Mouse (Mus musculus): ENCODE data around the gene Rhox12. TPM values are rescaled to one million over a fixed set of nuclear protein-coding genes. Genes with fewer than 3 reads are reported as not detected.

The Rhox12 gene
- not detected in 2 replicates for polyA plus RNA-seq (2015; fragmentation: Nextera tagmentation; extraction: Ambion mirVana)

DNA sequence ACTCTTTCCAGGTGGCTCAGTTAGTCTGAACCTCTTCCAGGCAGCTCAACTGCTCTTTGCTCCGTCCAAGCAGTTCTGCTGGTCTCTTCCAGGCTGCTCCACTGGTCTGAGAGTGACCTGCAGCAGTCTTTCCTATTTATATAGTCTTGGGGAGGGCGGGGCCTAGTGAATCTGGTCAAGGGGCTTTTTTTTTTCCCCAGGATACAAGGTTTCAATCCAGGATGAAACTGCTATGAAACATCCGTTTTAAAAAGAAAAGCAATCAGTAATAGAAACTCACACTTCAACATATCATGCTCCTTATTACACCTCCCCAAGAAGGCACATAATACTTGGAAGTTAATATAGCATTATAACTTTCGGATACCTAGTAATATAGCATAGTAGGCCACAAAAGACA, at the start of gene Rhox12:
Gene Rhox12, minus strand, starts transcription at position 101 of the 400 bp plus-strand sequence.
- no peak for ATAC-seq
- Histone ChIP-seq H3K36me3 (ENCODE audit: control insufficient read depth, insufficient read depth, low read length) (no peaks in the 10 kb centered on the region), H3K27me3 (replicated peaks; ENCODE audit: control insufficient read depth, insufficient read depth, low read length) (no peaks in the 10 kb centered on the region), H3K4me1 (ENCODE audit: control insufficient read depth, insufficient read depth, low read depth, low read length) (no peaks in the 10 kb centered on the region), H3K9ac (ENCODE audit: low read depth, low read length) (no peak within 1 kb of the TSS), H3K9me3 (ENCODE audit: control insufficient read depth, low read length) (no peaks in the 10 kb centered on the region), H3K27ac (ENCODE audit: low read depth, low read length) (no peak within 1 kb of the TSS), H3K4me3 (ENCODE audit: low read length) (no peak within 1 kb of the TSS), H3K4me2 (ENCODE audit: low read length) (no peak within 1 kb of the TSS)
- 73% methylated on average over 4 of the region's 4 CpGs for WGBS

DNA sequence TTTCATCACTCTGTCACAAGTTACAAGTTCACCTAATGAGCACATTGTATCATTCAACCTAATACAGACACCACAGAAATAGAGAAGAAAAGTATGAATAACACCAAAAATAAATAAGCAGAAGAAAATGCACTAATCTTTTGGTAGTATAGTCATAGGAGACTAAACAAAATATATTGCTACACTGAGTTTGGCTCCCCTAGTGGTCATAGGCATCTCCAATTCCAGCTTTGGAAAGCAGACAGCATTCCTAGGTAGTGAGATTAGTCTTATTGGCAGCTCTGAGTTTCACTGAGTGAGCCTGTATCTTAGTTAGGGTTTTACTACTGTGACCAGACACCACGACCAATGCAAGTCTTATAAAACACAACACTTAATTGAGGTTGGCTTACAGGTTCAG, 48.4 kb upstream of the Rhox12 start:
- Histone ChIP-seq H3K9me3 (ENCODE audit: control insufficient read depth, low read length) (no peaks in the 10 kb centered on the region), H3K4me1 (ENCODE audit: control insufficient read depth, insufficient read depth, low read depth, low read length) (no peaks in the 10 kb centered on the region), H3K36me3 (ENCODE audit: control insufficient read depth, insufficient read depth, low read length) (no peaks in the 10 kb centered on the region), H3K4me3 (ENCODE audit: low read length) (no peak overlapping the region), H3K27me3 (replicated peaks; ENCODE audit: control insufficient read depth, insufficient read depth, low read length) (no peaks in the 10 kb centered on the region), H3K9ac (ENCODE audit: low read depth, low read length) (no peak overlapping the region), H3K4me2 (ENCODE audit: low read length) (no peak overlapping the region), H3K27ac (ENCODE audit: low read depth, low read length) (no peak overlapping the region)
- no peak for ATAC-seq
- WGBS: 68% methylated on average over 1 of the region's 1 CpGs

DNA sequence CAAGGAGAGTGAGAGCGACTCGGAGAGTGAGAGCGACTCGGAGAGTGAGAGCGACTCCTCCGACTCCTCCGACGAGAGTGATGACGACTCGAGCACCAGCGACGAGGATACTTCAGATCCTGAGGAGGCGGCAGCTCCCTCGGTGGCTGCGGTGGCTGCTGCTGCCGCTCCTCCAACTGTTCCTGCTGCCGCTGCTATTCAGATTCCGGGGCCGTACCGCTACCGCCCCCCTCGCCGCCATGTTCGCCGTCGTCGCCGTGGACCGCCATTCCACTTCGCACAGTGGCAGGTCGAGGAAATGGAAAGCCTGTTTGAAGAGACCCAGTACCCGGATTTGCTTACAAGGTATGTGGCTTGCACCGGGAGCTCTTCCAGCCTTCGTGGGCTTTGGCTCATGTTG, 10.8 kb upstream of the Rhox12 start:
- ATAC-seq: no peak
- no peak overlapping the region for H3K4me2 ChIP-seq (ENCODE audit: low read length)
- H3K36me3 ChIP-seq (ENCODE audit: control insufficient read depth, insufficient read depth, low read length): no peaks in the 10 kb centered on the region
- peaks cover 18% of the 10 kb centered on the region for H3K9me3 ChIP-seq (ENCODE audit: control insufficient read depth, low read length)
- WGBS: 89% methylated on average over 29 of the region's 34 CpGs
- H3K27me3 ChIP-seq (replicated peaks; ENCODE audit: control insufficient read depth, insufficient read depth, low read length): no peaks in the 10 kb centered on the region
- no peak overlapping the region for H3K4me3 ChIP-seq (ENCODE audit: low read length)
- no peaks in the 10 kb centered on the region for H3K4me1 ChIP-seq (ENCODE audit: control insufficient read depth, insufficient read depth, low read depth, low read length)
- H3K9ac ChIP-seq (ENCODE audit: low read depth, low read length): no peak overlapping the region
- H3K27ac ChIP-seq (ENCODE audit: low read depth, low read length): no peak overlapping the region

DNA sequence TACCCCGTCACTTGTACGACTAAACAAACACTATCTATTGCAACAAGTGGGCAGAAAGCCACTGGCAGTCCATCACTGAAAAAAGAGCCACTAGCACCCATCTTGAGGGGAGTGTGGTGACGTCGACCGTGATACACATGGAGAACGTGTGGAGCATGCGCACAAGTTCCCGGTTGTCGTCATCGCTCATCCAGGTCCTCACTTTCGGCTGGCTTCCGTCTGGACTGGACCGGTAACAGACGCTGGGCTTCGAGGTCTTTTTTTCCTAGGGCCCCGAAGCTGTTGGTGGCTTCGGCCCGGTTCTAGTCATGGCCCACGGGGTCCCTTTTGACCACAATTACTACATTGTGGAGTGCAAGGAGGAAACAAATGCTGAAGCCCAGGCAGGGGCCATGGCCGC, 10.3 kb upstream of the Rhox12 start, which contains the start of gene Rhox13:
Gene Rhox13, plus strand, starts transcription at position 238 of the 400 bp plus-strand sequence.
- Histone ChIP-seq H3K4me3 (ENCODE audit: low read length) (no peak within 1 kb of the TSS), H3K4me1 (ENCODE audit: control insufficient read depth, insufficient read depth, low read depth, low read length) (no peaks in the 10 kb centered on the region), H3K9ac (ENCODE audit: low read depth, low read length) (no peak within 1 kb of the TSS), H3K27ac (ENCODE audit: low read depth, low read length) (no peak within 1 kb of the TSS), H3K9me3 (ENCODE audit: control insufficient read depth, low read length) (peaks cover 18% of the 10 kb centered on the region), H3K27me3 (replicated peaks; ENCODE audit: control insufficient read depth, insufficient read depth, low read length) (no peaks in the 10 kb centered on the region), H3K36me3 (ENCODE audit: control insufficient read depth, insufficient read depth, low read length) (no peaks in the 10 kb centered on the region), H3K4me2 (ENCODE audit: low read length) (no peak within 1 kb of the TSS)
- no peak for ATAC-seq
- 98% methylated on average over 20 of the region's 20 CpGs for WGBS

DNA sequence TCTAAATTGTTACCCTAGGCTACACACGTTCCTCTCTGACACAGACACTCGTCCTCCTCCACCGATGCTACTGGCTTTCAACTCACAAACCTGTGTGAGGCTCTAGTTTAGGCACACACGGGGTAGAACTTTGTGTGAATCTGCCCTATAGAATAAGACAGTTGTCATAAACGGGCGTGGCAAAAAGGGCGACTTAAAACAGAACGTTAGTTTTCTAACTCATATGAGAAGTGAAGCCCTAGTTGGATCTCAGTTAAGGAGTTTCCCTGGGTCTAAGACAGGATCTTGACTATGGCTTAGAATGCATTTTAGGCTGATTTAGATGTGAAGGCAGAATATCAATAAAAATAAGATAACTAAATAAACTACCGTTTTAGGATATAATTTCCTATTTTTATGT, 25.7 kb downstream of the Rhox12 start, which contains the start of gene Rhox11:
Gene Rhox11, minus strand, starts transcription at position 101 of the 400 bp plus-strand sequence.
- Histone ChIP-seq H3K27ac (ENCODE audit: low read depth, low read length) (no peak within 1 kb of the TSS), H3K4me1 (ENCODE audit: control insufficient read depth, insufficient read depth, low read depth, low read length) (no peaks in the 10 kb centered on the region), H3K4me2 (ENCODE audit: low read length) (no peak within 1 kb of the TSS; the same call in 1 of the 2 replicates), H3K9ac (ENCODE audit: low read depth, low read length) (no peak within 1 kb of the TSS), H3K9me3 (ENCODE audit: control insufficient read depth, low read length) (no peaks in the 10 kb centered on the region), H3K27me3 (replicated peaks; ENCODE audit: control insufficient read depth, insufficient read depth, low read length) (no peaks in the 10 kb centered on the region), H3K4me3 (ENCODE audit: low read length) (no peak within 1 kb of the TSS), H3K36me3 (ENCODE audit: control insufficient read depth, insufficient read depth, low read length) (no peaks in the 10 kb centered on the region)
- ATAC-seq: no peak
- 86% methylated on average over 9 of the region's 9 CpGs for WGBS

DNA sequence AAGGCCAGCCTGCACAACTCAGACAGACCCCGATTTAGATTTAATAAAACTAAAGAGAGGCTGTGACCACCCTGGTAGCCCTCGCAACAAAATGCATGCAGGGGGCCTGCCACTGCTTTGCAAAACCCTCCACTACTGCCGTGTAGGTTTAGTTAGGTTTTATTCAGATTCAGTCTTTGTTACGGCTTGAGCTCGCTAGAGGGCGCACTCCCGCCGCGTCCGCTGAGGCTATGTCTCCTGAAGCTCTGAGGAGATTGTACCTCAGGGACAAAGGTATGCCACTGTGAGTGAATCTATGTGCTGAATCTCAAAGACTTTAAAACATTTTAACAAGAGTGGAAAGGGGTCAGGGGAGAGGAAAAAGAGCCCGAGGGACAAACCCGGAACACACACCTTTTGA, 26.5 kb downstream of the Rhox12 start:
- Histone ChIP-seq H3K4me2 (ENCODE audit: low read length) (no peak overlapping the region; the same call in 1 of the 2 replicates), H3K9me3 (ENCODE audit: control insufficient read depth, low read length) (no peaks in the 10 kb centered on the region), H3K27me3 (replicated peaks; ENCODE audit: control insufficient read depth, insufficient read depth, low read length) (no peaks in the 10 kb centered on the region), H3K4me3 (ENCODE audit: low read length) (no peak overlapping the region), H3K4me1 (ENCODE audit: control insufficient read depth, insufficient read depth, low read depth, low read length) (no peaks in the 10 kb centered on the region), H3K9ac (ENCODE audit: low read depth, low read length) (no peak overlapping the region), H3K36me3 (ENCODE audit: control insufficient read depth, insufficient read depth, low read length) (no peaks in the 10 kb centered on the region), H3K27ac (ENCODE audit: low read depth, low read length) (no peak overlapping the region)
- WGBS: 15% methylated on average over 12 of the region's 12 CpGs
- ATAC-seq: no peak; the same call in 1 of the 2 replicates

DNA sequence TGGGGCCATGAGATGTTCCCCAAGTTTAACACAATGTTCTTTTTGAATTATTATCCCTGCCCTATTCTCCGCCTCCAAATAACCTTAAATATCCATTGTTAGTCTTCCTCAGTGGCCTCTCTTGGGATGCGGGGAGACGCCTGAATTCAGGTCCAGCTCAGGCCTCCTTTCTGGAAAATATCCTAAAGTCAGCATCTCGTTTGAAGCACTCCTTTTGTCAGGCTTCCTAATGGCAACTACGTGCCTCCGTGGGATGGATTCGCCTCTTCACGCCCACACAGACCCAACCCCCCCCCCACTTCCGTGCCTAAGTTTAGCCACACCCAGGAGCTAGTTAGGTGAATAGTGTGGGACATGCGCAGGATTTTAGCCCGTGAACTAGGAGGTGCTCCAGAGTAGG, 44.5 kb downstream of the Rhox12 start, which contains the start of gene Rhox10:
Gene Rhox10, plus strand, starts transcription at position 301 of the 400 bp plus-strand sequence.
- no peak for ATAC-seq

DNA sequence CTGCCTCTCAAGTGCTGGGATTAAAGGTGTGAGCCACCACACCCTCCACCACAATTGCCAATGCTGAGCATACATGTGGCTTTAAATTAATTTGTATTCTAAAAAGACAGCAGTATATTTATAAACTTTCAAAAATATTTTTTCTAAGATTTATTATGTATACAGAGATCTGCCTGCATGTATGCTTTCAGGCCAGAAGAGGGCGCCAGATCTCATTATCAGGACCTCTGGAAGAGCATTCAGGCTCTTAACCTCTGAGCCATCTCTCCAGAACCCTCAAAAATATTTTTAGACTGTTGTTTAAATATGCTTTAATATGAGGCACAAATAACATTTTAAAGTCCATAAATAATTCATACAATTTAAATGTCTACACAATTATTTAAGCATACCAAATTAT, 49.2 kb downstream of the Rhox12 start:
- Histone ChIP-seq H3K4me3 (ENCODE audit: low read length) (no peak overlapping the region), H3K36me3 (ENCODE audit: control insufficient read depth, insufficient read depth, low read length) (no peaks in the 10 kb centered on the region), H3K4me1 (ENCODE audit: control insufficient read depth, insufficient read depth, low read depth, low read length) (no peaks in the 10 kb centered on the region), H3K9me3 (ENCODE audit: control insufficient read depth, low read length) (no peaks in the 10 kb centered on the region), H3K27me3 (replicated peaks; ENCODE audit: control insufficient read depth, insufficient read depth, low read length) (no peaks in the 10 kb centered on the region), H3K4me2 (ENCODE audit: low read length) (no peak overlapping the region), H3K27ac (ENCODE audit: low read depth, low read length) (no peak overlapping the region), H3K9ac (ENCODE audit: low read depth, low read length) (no peak overlapping the region)
- 0% methylated on average over 1 of the region's 1 CpGs for WGBS
- no peak for ATAC-seq

More for the DNA sequence above, 44.5 kb downstream of the Rhox12 start, which contains the start of gene Rhox10:
- H3K9me3 ChIP-seq (ENCODE audit: control insufficient read depth, low read length): no peaks in the 10 kb centered on the region
- no peaks in the 10 kb centered on the region for H3K27me3 ChIP-seq (replicated peaks; ENCODE audit: control insufficient read depth, insufficient read depth, low read length)
- H3K27ac ChIP-seq (ENCODE audit: low read depth, low read length): no peak within 1 kb of the TSS
- no peak within 1 kb of the TSS for H3K4me2 ChIP-seq (ENCODE audit: low read length)
- no peak within 1 kb of the TSS for H3K9ac ChIP-seq (ENCODE audit: low read depth, low read length)
- WGBS: 87% methylated on average over 11 of the region's 11 CpGs
- no peaks in the 10 kb centered on the region for H3K36me3 ChIP-seq (ENCODE audit: control insufficient read depth, insufficient read depth, low read length)
- no peak within 1 kb of the TSS for H3K4me3 ChIP-seq (ENCODE audit: low read length)
- H3K4me1 ChIP-seq (ENCODE audit: control insufficient read depth, insufficient read depth, low read depth, low read length): no peaks in the 10 kb centered on the region
